Mouse (Mus musculus) T-helper 1 cell (primary cell): ENCODE data around the gene Cxcl14.

ENCODE experiments used
- in situ Hi-C: fragments of 300-600 bp; cut with MboI, MseI; formaldehyde crosslinking; loops from one replicate; pipeline ENCODE4 v1.15.1; 2025; ENCODE audit warnings: high pct_unique_total_duplicates

Cxcl14 gene

GRCm38 (mm10) chr13:56289998-56290397 lies 6.4 kb downstream of the Cxcl14 start:
- in situ Hi-C loops: loop anchor here (25.0 kb wide), 1 partner anchor 147 kb away; the partner anchor contains the start of genes Gm3045 and Slc25a48

DNA sequence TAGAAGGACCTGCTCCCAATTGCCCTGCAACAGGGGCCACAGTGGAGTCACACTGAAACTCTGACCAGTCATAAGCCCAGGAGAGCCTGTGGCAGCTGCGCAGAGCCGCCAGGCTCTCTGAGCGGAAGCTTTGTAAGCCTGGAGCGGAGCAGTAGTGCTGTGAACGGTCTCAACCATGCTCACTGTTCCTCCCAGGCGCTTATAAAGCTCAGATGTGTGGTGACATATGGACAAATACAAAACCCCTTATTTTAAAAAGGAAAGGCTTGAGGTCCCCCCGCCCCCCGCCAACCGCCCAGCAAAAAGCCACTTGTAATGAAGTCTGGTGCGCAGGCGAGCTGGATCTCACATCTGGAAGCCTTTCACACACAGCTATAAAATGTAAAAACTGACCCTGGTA lies 7.1 kb downstream of the Cxcl14 start:
- in situ Hi-C loops: loop anchor here (25.0 kb wide), 1 partner anchor 148 kb away; the partner anchor contains the start of genes Gm3045 and Slc25a48

- in situ Hi-C loops: loop anchor here (25.0 kb wide), 1 partner anchor 149 kb away; the partner anchor contains the start of genes Gm3045 and Slc25a48
Observed at GRCm38 (mm10) chr13:56288601-56289000, 7.8 kb downstream of the Cxcl14 start.

DNA sequence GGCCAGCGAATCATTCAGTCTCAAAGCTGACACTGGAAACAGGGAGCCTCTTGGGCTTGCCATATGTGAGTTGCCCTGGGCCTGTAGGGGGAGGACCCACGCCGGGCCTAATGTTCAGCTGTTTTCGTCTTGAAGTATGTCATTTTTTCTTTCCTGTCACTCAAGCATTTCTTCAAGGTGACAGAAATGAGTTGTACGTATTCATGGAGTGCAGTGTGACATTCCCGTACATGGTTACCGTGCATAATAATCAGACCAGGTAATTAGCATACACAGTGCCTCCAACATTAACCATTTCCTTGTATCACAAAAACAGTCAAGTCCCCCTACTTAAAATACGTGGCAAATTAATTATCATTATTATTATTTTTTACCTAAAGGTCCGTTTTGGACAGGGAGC lies 9.3 kb downstream of the Cxcl14 start:
- in situ Hi-C loops: loop anchor here (25.0 kb wide), 1 partner anchor 150 kb away; the partner anchor contains the start of genes Gm3045 and Slc25a48

- in situ Hi-C loops: loop anchor here (25.0 kb wide), 1 partner anchor 154 kb away; the partner anchor contains the start of genes Gm3045 and Slc25a48
Observed at GRCm38 (mm10) chr13:56283321-56283720, 13.0 kb downstream of the Cxcl14 start.

DNA sequence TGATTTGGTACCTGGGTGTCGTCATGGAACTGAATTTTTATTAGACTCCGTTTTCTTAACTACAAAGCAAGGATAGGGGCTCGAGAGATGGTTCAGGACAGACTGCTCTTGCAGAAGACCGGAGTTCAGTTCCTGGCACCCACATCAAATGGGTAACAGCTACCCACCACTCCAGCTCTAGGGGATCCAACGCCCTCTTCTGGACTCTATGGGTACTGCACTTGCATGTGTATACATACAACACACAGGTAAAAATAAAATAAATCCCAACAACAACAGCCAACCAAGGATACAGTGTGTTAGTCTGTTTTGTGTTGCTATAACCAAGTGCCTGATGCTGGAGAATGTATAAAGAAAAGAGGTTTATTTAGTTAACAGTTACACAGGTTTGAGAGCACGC lies 16.0 kb downstream of the Cxcl14 start:
- in situ Hi-C loops: loop anchor here (25.0 kb wide), 1 partner anchor 157 kb away; the partner anchor contains the start of genes Gm3045 and Slc25a48

DNA sequence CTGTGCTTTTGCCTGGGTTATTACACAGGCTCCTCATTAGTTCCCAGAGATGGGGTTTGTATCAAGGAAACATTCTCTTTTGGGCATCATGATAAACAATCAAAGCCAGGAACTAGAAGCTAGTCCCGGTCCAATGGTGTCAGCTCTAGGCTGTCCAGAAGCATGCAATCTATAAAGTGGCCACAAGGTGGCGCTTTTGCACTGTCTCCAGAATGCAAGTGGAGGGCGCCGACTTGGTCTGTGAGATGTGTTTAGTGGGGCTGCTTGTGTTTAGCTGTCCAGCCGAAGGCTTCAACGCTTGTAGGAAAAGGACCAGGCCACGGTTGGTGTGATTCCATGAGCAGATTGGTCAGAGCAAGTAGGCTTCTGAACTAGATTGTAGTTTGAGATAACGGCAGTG lies 16.9 kb downstream of the Cxcl14 start:
- in situ Hi-C loops: loop anchor here (25.0 kb wide), 1 partner anchor 158 kb away; the partner anchor contains the start of genes Gm3045 and Slc25a48

- in situ Hi-C loops: loop anchor here (25.0 kb wide), 1 partner anchor 162 kb away; the partner anchor contains the start of genes Gm3045 and Slc25a48
Observed at GRCm38 (mm10) chr13:56275171-56275570, 21.2 kb downstream of the Cxcl14 start.

DNA sequence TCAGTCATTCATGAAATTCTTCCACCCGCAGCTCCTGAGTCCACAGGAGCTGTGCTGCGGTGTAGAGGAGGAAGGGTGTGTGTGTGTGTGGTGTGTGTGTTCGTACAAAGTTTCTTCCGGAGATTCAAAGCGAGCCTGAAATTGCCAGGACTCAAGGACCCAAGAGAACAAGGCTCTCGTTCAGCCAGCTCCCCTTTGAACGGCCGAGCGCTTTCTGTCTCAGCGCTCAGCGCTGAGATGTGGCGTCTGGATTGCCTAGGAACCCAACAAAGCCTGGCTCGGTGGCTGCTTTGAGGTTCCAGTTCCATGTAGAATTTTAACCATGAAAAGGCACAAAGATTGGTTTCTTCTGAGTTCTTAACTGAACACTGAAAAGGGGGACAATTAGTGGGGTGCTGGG lies 26.2 kb downstream of the Cxcl14 start:
- in situ Hi-C loops: no loop called here

DNA sequence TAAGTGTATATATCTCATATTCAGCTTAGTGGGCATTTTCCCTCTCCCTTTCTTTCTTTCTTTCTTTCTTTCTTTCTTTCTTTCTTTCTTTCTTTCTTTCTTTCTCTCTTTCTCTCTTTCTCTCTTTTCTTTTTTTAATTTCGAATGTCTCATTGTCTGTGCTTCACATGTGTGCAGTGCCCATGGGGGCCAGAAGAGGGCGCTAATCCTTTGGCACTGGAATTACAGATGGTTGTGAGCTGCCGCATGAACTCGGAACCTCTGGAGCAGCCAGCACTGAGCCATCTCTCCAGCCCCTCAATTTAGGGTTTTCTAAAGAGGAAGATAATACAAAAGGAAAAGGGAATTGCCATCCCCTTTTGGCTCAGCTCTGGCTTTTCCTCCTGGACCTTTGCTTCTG lies 29.0 kb downstream of the Cxcl14 start:
- in situ Hi-C loops: no loop called here

- in situ Hi-C loops: no loop called here
Observed at GRCm38 (mm10) chr13:56266435-56266834, 29.9 kb downstream of the Cxcl14 start.

DNA sequence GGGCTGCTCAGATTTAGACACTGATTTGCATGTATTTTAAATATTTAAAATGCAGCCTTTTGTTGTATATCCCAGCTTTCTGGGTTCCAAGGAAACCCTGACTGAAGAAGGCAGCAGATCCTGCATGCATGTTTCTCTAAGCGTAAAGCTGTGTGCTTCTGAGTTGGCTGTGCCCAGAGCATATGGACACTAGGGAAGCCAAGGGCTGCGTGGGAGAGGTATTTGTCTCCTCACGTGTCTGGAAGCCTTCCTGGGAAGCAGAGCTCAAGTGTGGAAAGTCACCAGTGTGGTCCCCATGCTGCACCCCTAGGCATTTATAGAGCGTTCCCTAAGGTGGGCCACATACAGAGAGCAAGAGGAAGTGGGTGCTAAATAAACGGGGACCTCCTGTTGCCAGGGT lies 30.7 kb downstream of the Cxcl14 start:
- in situ Hi-C loops: no loop called here

GRCm38 (mm10) chr13:56262269-56262668 lies 34.1 kb downstream of the Cxcl14 start:
- in situ Hi-C loops: loop anchor here (5.0 kb wide), 1 partner anchor 65 kb away; no protein-coding TSS in a partner anchor

- in situ Hi-C loops: loop anchor here (5.0 kb wide), 1 partner anchor 63 kb away; no protein-coding TSS in a partner anchor
Observed at GRCm38 (mm10) chr13:56260344-56260780, 36.0 kb downstream of the Cxcl14 start.

DNA sequence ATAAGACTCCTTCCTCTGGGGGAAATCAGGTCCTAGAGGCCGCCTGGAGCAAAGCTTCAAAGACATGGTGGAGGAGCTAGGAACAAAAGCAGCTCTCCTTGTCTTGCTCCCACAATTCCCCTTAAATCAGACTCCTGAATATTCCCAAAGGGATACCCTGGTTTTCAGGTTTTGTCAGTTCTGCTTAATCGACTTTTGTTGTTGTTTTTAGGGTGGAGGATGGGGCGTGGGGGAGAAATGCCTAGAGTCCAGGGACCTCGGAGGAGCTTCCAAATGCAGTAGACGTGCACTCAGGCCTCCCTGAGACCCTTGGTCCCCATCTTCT lies 36.5 kb downstream of the Cxcl14 start:
- in situ Hi-C loops: loop anchor here (5.0 kb wide), 1 partner anchor 63 kb away; no protein-coding TSS in a partner anchor

DNA sequence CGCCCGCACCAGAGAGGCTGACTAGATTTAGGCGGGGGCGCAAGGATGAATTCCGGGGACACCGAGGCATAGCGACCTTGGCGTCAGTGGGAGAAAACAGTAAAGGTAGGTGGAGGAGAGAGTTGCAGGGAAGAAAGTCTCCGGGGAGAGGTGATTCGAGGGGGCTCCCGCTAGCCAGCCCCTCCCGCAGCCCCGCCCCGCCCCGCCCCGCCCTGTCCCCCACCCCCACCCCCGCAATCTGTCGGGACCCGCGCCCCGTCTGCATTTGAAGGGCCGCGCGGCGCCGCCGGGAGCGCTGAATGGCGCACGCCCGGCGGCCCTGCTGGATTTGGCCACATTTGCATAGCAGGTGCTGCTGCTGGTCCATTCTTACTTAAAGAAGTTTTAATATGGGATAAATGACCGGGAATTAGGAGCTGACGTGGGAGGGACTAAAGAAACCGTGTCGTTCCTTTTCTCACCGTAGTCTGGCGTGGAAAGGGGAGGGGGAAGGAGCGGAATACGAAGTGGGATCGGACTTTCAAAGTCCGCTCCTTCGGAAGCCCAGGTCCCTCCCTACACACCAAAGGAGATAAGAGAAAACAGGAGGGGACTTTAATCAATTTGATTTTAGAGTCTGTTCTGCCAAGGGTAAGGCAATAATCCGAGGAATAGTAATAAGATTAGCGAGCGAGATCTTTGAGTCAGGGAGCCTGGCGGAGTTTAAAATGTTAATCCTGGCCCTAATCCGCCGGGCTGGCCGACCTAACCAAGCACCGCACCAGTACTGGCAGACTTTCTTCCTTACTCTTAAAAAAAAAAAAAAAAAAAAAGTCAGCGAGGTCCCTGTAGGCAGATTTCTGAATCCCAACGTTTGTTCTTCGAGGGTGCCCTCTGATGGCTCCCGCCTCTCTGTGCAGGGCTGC lies 37.1 kb downstream of the Cxcl14 start:
- in situ Hi-C loops: no loop called here

DNA sequence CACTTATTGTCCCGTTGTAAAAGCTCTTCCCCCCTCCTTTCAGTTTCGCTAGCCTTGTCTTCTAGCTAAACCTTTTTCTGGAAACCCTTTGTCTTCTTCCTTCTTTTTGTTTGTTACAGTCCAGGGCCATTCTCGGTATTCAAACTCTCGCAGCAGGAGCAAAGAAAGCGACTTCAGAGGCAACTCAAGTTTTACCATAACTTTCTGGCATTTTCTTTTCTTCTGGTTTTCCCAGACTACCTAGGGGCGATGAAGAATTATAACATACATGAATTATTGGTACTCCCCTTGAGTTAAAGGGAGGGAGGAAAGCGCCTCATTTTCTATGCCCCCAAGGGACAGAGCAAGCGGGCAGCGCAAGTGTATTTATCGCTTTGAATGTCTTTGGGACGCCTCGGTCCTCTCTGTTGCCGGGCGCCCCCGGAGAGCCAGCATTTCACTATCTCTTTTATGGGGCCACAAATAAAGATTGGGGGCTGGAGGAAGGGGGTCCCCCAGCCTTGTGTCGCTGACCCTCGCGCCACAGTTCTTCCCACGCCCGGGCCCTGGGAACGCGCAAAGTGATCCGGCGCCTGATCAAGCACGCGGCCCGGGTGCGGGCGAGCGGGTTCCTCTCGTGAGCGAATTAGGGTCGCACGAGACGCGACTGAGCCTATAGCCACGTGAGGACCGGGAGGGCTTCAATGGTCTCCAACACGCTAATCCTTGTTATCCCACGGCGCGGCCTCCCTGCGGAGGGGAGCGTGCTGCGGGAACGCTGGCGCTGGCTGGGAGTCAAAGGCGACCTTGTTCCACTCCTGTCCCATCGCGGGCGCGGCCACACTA lies 37.9 kb downstream of the Cxcl14 start:
- in situ Hi-C loops: no loop called here

DNA sequence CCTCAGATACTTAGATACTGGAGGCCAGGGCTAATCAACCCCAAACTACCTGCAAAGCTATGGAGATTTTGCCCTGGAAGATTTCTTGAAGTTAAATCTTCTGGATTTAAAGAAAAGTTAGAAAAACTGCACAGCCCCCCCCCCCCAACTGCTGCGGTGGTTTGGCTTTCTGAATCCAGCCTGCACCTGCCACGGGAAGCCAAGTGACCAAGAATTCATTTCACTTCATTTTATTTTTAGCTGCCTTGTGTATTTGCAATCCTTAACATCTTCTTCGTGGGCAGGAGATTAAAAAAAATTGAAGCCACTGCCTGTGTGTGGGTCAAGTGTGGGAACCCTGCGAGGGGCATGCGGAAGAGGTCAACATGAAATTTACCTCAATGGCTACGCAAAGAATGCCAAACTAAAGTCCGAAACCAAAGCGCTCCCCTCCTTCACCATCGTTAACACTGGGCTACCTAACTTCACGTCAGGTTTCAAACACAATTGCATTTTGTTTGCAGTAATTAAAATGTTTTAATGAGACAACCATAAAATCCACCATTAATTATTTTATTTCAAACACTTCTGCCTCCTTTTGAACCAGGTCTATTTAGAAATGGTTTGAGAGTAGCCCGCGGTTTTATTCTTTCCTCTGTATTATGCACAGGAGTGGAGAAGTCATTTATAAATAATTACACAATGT lies 38.7 kb downstream of the Cxcl14 start:
- in situ Hi-C loops: no loop called here

GRCm38 (mm10) chr13:56256716-56257299 lies 39.5 kb downstream of the Cxcl14 start:
- in situ Hi-C loops: no loop called here

DNA sequence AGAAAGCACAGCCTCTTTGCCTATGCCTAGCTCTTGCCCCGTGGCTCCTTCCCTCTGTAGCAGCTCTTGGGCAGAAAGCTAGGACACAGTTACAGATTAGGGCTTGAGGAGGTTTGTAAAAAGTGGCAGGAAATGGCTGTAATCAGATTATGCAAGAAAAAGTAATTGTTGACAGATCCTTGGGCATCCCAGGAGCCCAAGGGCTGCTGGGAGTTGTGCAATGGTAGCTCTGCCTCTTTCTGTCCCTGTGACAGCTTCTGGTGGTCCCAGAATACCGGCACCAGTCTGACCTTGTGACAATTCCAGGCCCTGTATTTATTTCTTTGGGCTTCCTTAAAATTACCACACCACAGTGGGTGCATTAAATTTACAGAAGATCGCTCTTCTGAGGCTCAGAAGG lies 43.0 kb downstream of the Cxcl14 start:
- in situ Hi-C loops: no loop called here

GRCm38 (mm10) chr13:56252783-56253182 lies 43.6 kb downstream of the Cxcl14 start:
- in situ Hi-C loops: no loop called here
